Mouse (Mus musculus) ovary, postnatal 36 days (tissue): Measurements from ENCODE around the gene Hist1h3c.
"Not testable (repeated sequence)": the region's sequence is repeated elsewhere in the genome, so short reads cannot be mapped to it uniquely, and the experiment has no call there.

ENCODE experiments used
- DNase-seq: peaks from one replicate; pipeline ENCODE4 v3.0.0; 2022; ENCODE audit warnings: low spot score, mixed read lengths

Hist1h3c gene

GRCm38 (mm10) chr13:23745381-23746161 lies at the start of gene Hist1h3c:
Gene Hist1h3c (minus strand): TSS chr13:23745602.
- DNase-seq = peak; percentile 67

DNA sequence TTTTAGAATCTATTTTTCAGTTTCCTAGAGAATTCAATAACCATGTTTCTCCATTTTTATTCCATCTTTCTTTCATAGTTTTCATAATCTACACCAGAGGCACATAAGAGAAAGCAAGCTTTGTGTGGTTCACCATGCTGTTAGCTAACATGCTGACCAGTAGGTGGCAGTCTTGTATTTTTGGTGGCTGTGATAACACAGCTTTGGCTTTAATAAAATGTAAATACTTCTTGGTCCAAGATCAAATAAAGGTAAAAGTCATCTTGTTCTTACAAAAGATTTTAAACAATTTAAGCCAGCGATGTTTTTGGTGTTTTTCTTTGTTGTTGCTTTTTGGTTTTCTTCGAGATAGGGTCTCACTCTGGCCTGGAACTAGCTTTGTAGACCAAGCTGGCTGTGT lies 47.1 kb upstream of the Hist1h3c start:
- no peak for DNase-seq

DNA sequence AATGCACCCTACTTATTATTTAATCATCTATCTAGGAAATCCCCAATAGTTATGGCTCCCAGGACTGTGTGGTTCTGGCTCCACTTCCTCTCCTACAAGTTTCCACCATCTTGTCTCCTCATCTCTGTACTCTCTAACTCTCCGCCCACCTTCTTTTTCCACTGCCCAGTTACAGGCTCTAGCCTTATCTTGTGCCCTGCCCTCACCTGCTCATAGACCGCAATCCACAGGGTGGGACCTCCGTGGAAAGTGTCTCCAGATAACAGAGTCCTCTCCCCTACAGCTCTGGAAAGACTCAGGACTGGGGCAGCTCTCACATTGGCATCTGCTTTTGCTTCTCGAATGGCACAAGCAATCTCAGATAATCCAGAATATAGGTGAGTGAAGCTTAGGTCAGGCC lies 33.6 kb upstream of the Hist1h3c start:
- no peak for DNase-seq

- no peak for DNase-seq
Observed at GRCm38 (mm10) chr13:23778339-23778738, 32.9 kb upstream of the Hist1h3c start.

GRCm38 (mm10) chr13:23772561-23773313 lies 27.3 kb upstream of the Hist1h3c start:
- peak; percentile 44 for DNase-seq

DNA sequence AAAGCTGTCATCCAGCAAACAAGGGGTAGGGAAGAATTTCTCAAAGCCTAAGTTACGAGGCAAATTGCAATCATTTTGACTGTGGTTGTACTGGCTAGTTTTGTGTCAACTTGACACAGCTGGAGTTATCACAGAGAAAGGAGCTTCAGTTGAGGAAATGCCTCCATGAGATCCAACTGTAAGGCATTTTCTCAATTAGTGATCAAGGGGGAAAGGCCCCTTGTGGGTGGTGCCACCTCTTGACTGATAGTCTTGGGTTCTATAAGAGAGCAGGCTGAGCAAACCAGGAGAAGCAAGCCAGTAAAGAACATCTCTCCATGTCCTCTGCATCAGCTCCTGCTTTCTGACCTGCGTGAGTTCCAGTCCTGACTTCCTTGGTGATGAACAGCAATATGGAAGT lies 24.2 kb upstream of the Hist1h3c start, which contains the start of gene Trim38:
TSS of gene Trim38 (plus strand) at position 301 of the 400 bp plus-strand sequence.
- not testable (repeated sequence) for DNase-seq

- DNase-seq = no peak
Observed at GRCm38 (mm10) chr13:23768834-23769397, 23.5 kb upstream of the Hist1h3c start.

DNA sequence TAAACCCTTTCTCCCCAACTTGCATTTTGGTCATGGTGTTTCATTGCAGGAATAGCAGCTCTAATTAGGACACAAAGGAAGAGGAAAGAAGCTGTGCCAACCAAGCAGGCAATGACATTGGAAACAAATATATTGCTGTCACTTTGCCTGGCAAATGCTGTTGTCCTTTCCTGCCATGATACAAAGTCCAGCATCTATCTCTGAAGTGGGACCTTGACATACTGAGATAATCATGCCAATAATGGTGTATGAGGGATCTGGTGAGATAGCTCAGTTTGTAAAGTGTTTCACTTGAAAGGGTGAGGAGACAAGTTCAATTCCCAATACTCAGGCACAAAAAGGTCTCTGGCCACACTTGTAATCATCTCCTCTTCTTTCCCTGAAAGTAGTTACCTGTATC lies 21.4 kb upstream of the Hist1h3c start:
- no peak for DNase-seq

DNA sequence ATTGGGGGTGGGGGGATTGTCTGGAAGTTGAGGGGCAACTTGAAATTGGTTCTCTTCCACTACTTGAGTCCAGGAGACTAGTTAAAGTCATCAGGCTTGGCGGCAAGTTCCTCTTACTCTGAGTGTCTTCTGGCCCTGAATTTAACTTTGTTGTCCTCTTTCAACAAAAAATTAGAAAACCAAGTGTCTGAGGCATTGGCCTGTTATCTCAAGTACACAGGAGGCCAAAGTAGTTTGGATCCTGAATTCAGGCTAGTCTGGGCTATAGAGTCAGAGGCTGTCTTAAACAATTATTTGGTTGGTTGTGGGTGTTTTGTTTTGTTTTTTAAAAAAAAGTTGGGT lies 19.7 kb upstream of the Hist1h3c start:
- no peak for DNase-seq

- no peak for DNase-seq
Observed at GRCm38 (mm10) chr13:23764324-23765171, 19.1 kb upstream of the Hist1h3c start.

DNA sequence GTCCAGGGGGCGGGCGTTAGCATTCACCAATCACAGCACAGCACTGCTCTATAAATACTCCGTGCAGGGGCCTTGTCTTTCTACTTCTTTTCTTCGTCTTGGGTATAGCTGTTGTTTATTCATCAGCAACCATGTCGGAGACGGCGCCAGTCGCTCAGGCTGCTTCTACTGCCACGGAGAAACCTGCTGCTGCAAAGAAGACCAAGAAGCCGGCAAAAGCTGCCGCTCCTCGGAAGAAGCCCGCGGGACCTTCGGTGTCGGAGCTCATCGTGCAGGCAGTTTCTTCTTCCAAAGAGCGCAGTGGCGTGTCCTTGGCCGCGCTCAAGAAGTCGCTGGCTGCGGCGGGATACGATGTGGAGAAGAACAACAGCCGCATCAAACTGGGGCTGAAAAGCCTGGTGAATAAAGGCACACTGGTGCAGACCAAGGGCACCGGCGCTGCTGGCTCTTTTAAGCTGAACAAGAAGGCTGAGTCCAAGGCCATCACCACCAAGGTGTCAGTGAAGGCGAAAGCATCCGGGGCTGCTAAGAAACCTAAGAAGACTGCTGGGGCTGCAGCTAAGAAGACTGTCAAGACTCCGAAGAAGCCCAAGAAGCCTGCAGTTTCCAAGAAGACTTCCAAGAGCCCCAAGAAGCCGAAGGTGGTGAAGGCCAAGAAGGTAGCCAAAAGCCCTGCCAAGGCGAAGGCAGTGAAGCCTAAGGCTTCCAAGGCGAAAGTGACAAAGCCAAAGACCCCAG lies 18.4 kb upstream of the Hist1h3c start, which contains the start of gene Hist1h1a:
TSS of gene Hist1h1a (plus strand) at position 81 of the 738 bp plus-strand sequence.
- DNase-seq = peak; percentile 80

- no peak for DNase-seq
Observed at GRCm38 (mm10) chr13:23763242-23763585, 17.8 kb upstream of the Hist1h3c start.

- peak; percentile 50 for DNase-seq
Observed at GRCm38 (mm10) chr13:23761871-23762821, 16.7 kb upstream of the Hist1h3c start, which contains the start of gene Hist1h3a. Gene Hist1h3a (minus strand): TSS chr13:23762386.

DNA sequence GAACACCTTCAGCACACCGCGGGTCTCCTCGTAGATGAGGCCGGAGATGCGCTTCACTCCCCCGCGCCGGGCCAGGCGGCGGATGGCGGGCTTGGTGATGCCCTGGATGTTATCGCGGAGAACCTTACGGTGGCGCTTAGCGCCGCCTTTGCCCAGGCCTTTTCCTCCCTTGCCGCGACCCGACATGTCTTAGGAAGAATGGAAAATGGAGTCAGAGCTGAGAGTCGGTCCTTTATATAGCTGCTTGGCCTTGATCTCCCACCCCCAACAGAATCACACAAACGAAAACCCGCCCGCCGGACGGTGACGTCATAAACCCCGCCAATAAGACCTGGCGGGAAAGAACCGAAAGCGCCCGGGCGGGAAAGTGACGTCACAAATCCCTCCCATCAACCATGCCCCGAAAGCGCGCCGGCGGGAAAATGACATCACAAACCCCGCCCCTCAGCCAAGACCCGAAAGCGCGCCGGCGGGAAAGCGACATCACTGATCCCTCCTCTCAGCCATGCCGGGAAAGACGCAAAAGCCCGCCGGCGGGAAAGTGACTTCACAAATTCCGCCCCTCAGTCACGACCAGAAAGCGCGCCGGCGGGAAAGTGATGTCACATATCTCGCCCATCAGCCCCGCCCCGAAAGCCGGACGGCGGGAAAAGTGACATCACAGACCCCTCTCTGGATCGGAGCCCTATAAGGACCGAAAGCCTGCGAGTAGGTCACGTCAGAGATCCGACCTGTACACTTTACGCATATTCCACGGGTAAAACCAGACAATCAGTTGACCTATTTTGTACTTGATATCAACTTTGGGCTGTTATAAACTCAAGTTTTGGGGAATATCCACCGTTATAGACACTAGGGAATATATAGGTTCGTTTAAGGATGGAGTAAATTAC lies 15.8 kb upstream of the Hist1h3c start, which contains the start of gene Hist1h4a:
TSS of gene Hist1h4a (minus strand) at position 259 of the 893 bp plus-strand sequence.
- DNase-seq = peak; percentile 98

GRCm38 (mm10) chr13:23760240-23760971 lies 15.0 kb upstream of the Hist1h3c start:
- no peak for DNase-seq

GRCm38 (mm10) chr13:23759916-23760239 lies 14.5 kb upstream of the Hist1h3c start:
- DNase-seq = no peak

GRCm38 (mm10) chr13:23759251-23759771 lies 13.9 kb upstream of the Hist1h3c start:
- DNase-seq = no peak

DNA sequence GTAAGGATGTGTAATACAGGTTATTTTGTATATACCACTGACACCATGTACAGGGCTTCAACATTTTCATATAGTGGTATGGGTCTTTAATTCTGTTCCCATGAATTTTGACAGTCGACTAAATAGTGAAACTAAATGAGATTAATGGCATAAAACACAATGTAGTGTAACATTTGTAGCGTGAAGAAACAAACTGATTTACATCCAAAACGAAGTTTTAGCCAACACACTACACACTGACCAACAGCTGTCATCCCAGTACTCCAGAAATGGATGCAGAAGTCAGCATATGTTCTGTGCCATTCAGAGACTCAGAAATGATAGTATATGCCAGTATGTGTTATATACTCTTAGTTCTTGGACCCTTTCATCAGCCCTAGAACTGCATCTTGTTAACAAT lies 12.5 kb upstream of the Hist1h3c start:
- no peak for DNase-seq
